Mouse (Mus musculus): ENCODE results near the gene Stambpl1.
A peak's percentile ranks its signal among the peaks of the same experiment; 100 is the strongest.

Gene Stambpl1

DNA sequence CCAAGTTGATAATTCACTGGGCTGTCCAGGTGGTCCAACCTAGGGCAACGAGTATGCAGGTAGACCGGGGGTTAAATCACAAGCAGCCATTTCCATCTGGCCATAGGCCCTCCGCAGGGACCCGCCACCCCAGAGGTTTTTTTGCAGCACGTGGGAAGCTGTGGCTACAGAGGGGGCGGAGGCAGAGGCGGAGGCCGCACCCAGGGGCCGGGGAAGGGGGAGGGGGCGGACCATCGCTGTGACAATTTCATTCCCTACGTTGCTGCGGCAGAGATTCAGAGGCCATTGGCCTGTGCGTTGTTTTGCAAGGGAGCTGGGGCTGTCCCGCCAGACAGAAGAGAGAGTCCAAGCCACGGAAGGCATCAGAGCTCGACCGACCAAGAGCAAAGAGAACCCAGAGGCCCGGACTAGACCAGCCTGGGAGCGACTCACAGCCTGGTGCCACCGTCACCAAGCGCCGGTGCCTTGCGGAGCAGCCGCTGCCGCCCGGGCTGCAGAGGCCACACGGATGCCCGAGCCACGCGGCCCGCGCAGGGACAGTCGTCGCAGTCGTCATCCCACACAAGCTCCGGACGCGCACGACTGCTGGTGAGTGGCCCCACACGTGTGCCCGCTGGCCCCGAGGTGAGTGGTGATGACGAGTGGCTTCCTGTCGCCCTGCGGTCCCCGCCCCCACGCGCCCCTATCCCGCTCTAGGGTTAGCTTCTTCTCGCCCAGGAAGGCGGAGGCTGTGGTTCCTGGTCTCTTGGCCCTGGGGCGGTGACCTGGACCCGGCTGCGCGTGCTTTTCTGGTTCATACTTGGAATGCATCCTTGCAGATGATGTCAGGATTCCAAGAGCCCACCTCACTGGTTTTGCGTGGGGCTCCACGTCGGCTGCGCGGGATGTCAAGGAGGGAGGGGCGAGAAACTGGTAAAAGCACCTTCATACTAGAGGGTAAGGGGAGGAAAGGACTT lies at the start of gene Stambpl1:
Stambpl1 (plus strand) TSS at position 222 of the 956 bp plus-strand sequence.
- DNase-seq, result peak; percentile 73

DNA sequence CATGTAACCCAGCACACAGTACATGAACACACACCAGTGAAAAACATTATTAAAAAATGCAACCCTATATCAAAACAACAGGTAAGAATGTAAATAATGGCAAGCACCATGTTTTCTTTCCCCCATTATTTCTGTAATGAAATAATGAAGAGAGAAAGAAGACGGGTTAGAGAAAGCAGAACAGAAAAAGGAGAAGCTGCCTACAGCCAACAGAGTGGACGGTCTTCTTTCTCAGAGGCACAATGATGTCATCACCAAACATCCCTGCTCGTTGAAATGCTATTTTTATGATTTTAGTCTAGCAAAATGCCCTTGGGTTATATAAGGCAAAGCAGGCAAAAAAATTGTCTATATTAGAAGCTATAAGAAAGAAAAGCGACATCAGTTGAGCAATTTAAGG lies 43.6 kb upstream of the Stambpl1 start:
- DNase-seq, result no peak

DNA sequence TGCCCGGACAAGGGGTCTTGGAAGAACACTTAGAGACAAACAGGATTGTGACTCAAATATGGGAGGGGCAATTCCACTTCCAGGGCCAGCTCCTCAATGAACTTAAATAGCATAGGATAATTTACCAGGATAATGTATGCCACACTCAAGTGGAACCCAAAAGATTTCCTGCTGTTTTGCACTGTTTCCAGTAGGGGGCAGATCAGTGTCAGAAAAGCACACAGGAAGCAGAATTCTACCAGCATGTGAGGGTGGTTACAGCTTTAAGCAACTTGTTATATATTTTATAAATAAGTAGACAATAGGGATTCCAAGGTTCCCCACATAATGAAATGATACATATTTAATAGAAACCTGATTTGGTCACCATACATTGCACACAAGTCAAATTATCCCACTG lies 40.1 kb upstream of the Stambpl1 start:
- DNase-seq, result peak; percentile 12

DNA sequence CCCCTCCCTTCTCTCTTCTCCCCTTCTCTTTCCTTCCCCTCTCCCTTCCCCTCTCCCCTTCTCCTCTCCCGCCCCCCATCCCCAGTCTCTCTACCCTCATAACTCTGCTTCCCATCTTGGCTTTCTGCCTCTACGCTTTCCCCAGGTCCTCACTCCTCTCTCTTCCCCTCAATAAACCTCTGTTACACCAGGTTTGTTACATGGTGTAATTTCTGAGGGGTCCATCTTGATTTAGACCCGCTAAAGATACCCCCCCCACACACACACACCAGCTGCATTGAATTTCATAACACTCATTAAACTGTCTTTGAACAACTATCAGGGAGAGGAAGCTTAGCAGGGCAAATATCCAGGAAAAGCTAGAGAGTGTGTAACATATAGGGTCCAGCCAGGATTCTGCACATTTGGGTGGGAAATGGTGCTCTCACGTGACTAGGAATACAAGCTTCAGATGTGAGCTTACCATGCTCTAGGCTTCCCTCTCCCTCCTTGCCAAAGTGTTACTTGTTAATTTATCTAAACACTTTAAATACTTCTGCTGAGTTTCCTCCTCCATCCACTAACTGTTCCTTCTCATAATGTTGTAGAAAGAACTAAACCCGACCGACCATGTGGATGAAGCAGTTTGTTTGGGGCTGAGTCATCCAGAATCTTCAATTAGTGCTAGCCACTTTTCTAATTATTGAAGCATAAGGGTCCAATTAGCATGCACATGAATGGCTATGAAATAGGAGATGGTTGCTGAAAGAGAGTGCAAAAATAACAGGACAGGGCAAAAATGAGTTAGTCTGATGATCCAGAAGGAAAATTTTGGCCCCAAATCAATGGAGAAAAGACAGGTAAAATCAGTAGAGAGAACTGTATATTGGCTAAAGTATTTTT lies 38.5 kb upstream of the Stambpl1 start:
- no peak for DNase-seq

DNA sequence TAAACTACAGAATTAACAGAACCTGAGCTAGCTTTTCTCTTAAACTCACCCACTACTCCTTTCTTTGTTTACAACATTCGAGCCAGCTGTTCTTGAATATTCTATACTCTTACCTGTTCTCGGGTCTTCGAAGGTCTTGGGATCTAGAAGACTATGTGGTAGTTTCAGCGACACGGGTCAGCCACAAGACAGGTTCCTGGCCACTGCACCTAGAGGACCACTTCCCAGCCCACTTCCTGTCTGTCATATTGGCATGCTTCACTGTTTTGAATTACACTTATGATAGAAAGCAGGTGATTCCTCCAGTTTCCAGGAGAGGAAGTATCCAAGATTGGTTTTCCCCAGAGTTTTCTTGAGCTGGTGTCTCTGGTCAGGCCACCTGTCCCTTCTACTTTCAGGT lies 29.3 kb upstream of the Stambpl1 start:
- DNase-seq, result no peak

DNA sequence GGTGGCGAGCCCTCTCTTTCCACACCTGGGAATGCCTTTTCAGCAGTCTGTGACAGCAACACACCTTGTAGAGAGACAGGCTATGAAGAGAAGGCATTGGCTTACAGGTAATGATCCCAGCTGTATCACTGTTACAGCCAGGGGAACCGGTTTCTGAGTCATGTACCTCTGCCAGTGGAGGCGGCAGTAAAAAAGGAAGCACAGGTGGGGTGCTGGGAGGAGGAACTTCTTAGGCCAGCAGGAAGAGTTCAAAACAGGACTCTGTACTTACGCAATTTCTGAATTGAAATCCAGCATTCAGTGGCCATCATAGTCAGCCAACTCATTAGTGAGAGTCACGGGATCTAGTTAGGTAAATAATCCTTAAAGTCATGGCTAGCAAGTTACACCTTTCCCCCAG lies 26.1 kb upstream of the Stambpl1 start, which contains the start of gene Ankrd22:
Ankrd22 (minus strand) TSS at position 163 of the 400 bp plus-strand sequence.
- no peak for DNase-seq

DNA sequence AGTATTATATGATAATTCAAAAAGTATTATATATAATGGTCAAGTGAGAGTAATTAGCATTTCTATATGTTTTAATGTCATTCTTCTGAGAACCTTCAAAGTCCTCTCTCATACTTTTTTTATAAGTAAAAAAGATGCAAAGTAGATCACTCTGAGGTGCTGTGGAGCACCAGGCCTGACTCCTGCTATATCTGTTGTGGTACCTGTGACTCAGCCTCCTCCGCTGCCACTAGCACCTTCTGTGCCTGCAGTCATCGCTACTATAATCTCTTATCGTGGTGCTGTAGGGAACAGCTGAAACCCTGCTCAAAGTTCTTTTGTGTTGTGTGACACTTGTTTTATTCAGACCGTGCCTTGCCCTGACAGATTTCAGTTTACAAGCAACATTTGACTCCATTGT lies 25.6 kb upstream of the Stambpl1 start:
- DNase-seq, result no peak

DNA sequence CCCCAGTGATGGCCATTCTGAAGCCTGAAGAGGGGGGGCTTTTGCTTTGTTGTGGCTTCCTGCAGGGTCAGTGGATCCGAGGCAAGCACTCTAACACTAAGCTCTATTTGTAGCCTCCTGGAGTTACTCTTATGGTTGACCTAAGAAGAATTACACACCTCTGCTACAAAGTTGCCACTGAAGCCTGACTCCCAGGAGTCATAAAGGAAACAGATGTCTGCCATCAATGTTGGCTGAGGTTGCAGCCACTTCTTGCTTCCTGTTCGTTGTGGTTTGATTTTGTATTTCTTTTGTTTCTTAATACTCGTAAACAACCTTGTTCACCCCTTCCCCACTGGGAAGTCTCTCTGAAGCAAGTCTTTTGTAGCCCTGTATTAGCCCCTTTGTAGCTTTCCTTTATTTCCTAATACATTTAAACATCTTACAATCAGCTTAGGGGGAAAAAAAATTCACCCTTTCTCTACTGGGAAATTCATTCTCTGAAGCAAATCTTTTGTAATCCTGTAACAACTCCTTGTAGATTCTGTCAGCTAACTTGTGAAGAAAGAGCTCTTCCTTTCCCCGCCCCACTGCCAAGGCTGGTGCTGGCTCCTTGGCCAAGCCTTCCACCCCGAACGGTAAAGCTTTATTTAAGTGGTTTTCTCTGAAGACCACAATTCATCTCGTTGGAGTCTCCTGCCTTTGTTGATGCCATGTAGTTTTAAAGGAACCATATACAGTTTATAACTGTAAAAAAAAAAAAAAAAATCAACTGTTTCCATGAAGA lies 23.9 kb upstream of the Stambpl1 start:
- DNase-seq, result no peak

DNA sequence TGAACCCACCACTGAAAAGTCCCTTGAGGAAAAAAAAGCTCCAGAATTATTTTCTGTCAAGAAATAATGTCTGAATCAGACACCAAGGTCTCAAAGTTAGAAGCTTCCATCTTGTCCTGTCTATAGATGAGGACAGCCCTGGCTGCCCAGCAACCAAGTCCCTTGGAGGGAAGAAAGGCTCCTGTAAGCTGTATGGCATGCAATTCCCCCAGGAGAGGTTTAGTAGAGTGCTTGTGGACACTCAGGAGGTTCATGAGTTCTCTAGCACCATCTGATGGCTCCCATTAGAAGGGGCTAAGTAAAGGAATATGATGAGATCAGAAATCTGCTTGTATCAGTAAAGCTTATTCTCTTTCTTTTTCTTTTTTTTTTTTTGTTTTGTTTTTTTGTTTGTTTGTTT lies 22.9 kb upstream of the Stambpl1 start:
- DNase-seq, result no peak

DNA sequence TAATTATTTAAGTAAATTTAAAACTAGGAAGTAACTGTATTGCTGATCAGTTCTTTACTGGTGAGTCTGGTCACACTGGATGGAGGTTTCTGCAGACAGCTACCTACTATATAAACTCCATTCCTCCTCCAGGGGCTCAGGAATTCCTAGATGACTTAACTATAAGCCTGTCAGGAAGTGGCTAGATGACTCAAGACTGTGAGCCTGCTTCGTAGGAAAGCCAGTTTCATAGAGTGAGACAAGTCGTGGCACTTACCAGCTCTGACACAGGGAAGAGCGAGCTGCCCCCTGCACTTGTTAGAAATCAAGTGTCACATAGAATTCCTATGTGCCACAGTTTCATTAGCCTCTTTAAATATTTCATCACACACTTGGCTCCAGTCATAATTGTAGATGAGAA lies 20.9 kb upstream of the Stambpl1 start:
- no peak for DNase-seq

DNA sequence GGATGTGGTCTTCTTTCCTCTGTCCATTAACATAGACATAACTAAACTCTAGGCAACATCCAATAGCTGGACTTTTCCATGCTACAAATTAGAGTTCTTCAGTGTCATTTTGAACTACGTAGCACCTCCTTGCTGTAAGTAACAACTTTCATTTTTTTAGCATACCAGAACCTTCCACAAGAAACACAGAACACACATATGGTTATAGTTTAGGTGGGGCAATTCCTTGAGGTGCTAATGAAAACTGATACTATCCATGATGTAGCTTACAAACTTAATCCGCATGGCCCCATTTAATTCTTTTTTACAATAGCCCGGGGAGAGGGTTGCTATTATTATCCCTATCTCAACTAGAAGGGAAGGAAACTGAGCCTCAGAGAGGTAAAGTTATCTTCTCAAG lies 18.0 kb upstream of the Stambpl1 start:
- no peak for DNase-seq

DNA sequence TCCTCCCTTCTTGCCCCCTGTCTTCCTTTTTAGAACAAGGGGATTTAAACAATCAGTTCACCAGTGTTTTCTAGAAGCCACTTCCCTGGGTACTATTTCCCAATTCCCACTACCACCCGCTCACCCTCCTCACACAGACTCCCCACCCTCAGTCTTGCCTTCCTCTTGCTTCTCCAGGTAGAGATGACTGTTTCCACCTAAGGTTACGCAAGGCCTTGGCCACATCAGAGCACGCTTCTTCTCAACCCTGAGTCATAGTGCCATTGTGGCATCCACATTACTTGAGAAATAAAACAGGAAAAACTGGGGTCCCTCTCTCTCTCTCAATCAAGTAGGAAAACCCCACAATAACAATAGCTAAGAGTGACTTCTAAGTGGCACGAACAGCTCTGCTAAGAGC lies 12.9 kb upstream of the Stambpl1 start:
- no peak for DNase-seq

DNA sequence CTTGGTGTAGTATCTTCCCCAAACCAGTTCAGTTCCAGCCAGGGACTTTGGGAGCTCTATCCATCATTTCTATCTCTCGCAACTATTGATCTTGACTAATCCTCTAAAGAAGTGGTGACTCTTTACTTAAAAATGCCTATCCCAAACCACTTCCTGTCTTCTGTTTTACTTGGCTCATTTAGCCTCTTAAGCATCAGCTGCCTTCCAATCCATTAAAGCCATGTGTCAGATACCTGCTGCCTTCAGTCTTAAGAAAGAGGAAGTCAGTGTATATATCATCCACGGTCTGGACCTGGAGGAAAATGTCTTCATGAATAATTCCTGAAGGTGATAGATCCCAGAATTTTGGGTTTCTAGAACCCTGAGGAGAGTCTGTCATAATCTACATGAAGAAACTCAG lies 11.7 kb upstream of the Stambpl1 start:
- DNase-seq, result no peak

DNA sequence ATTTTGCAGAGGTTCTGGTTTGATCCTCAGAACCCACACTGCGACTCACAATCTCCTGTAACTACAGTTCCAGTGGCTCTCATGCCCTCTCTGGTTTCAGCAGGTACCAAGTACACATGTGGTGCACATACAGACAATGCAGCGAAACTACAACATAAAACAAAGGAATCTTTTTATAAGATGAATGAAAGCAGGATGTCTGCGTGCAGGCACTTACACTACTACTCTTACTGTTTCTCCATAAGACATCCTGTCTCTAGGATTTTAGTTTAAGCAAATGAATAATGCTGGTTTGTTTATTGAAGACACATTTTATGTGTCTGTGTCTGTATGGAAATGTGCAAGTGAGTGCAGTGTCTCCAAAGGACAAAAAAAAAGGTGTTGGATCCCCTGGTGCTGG lies 10.8 kb upstream of the Stambpl1 start:
- no peak for DNase-seq

DNA sequence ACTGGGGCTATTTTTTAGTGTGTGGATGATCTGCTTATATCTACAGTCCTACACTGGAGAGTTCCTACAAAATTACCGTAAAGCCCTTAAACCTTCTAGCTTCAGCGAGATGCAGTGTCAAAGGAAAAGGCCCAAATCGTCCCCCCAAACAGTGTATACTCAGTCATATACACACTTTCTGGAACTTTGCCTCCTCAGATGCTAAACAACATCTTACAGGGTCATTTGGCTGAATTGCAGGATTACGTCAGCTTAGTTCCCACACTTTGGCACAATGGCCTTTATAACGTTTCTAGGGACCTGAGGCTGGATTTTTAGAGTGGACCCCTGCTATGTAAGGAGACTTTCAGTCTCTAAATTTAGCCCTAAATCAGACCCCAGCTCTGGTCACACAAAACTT lies 9.5 kb upstream of the Stambpl1 start:
- DNase-seq, result no peak

DNA sequence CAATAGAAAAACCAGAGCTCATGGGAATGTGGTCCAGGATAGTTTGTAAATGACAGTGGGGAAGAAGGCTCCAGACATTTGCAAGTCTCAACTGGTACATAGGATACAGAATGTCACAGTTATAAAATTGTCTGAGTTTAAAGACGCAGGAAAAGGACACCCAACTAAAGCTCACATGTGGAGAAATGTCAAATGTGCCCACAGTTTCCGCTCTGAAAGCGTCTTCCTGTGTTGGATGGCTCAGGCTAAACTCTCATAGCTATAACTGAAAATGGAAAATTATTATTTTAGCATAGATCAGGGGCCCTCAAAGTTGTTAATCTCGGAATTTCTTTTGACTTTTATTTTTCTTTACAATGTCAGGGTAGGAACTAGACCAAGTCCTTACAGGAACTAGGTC lies 5.2 kb upstream of the Stambpl1 start:
- no peak for DNase-seq

DNA sequence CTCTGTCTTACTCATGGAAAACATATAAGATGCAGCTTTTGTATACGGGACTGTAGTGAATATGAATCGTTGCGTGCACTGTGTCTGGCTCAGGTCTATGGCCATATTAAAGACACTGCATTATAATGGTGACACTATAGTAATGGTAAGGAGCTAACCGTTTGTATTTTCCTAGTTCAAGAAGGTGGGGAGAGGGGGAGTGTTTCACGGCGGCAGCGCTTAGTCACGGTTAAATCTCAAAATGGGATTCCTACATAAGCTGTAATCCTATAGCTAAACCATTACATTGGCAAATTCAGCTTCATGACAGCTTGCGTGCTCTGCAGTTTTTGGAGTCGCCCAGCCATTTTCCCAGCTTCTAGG lies 403 bp upstream of the Stambpl1 start:
- no peak for DNase-seq

DNA sequence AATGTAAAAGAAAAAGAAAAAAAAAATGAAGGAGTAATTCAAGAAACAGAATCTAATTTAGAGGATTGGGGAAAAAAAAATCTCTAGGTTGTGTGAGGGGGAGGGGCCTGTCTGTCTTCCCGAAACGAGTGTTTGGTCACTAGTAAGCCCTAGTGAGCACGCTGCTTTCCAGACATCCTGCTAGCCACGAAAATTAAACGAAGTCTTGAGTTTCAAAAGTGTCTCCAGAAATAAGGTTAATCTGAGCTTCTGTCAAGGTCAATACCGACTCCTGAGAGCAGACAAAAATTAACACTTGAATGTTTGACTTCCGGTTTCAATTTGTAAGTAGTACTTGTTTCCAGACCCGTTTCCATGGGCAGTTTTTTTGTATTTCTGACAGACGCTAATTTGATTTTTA lies 1.1 kb downstream of the Stambpl1 start:
- DNase-seq, result peak; percentile 32

DNA sequence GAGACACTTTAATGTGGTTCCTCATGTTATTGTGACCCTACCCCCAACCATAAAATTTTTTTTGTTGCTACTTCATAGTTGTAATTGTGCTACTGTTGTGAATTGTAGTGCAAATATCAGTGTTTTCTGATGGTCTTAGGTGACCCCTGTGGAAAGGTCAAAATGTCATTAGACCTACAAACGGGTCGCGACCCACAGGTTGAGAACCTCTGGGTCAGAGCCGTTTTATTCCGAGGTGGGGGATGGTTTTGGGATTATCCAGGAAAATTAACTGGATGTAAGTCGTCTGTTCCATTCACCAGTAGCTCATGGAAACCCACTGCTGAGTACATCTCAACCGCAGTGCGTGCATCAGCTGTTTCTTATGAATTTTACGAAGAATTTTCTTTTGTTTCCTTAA lies 1.7 kb downstream of the Stambpl1 start:
- no peak for DNase-seq

DNA sequence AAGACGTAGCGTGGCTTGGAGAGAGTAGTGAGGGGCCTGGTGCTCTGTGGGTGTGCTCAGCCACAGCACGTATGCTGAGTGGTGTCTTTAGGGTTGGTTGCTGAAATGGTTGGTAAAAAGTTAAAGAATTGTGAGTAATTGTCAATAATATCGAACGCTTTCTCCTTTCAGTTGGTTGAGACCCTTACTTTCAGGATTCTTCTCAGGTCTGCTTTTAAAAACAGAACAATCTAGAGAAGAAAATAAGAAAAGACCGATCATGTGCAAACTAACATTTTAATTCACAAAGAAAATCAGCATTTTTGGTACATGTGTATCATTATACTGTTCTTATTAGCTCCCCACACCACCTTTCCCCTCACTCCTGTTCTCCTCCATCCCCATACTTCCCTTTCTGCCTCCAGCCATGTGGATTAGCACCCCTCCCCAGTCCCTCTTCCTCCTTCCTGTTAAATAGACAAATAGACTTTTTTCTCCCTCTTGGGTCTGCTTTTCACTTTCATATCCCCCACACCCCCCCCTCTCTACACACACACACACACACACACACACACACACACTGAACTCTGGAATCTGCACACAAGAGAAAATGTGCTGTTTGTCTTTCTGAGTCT lies 2.2 kb downstream of the Stambpl1 start:
- no peak for DNase-seq

DNA sequence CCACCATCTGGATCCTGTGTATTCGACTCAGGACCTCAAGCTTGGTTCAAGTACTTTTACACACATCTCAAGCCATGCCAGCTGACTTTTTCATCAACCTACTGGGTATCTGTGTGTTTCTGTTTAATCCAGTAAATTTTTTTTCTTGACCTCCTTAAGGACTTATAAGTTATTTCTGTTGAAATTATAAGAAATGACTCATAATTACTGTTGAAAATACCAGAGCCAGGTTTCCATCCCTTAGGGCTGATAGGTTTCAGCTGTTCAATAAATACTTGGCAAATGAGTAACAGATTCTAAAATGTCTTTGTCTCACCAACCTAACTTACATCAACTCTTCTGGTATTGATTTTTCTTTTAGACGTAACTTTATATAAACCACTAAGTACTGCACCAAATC lies 3.0 kb downstream of the Stambpl1 start:
- no peak for DNase-seq

DNA sequence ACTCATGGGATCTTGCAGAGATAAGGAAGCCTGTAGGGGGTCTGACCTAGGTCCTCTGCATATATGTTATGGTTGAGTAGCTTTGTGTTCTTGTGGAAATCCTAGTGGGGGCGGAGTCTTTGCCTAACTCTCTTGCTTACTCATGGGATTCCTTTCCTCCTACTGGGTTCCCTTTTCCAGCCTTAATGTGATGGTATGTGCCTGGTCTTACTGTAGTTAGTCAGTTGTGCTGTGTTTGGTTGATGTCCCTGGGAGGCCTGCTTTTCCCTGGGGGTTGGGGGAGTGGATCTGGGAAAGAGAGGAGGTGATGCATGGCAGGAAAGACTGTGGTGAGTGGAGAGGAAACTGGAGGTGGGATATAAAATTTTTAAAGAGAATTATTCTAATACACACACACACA lies 6.0 kb downstream of the Stambpl1 start:
- DNase-seq, result no peak

DNA sequence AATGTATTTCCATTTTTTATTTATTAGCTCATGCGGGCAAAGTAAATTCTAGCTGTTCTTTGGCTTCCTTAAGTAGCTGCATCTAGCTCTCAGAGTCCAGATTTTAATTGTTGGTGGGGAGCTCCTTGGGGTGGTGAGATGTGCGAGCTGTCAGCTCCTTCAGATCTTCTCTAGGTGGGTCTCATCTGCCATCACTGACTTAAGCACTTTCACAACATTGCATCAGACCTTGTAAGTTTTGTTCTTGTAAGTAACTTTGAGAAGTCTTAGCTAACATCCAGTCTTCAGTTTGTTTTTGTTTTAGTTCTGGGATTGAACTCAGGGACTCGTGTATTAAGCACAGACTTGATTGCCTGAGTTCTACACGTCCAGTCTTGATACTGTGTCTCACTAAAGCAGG lies 6.9 kb downstream of the Stambpl1 start:
- no peak for DNase-seq

Data from lung, postnatal 14 days (tissue).